15 mouse cellular contexts compared by ENCODE assay signal in the genomic region with DNA sequence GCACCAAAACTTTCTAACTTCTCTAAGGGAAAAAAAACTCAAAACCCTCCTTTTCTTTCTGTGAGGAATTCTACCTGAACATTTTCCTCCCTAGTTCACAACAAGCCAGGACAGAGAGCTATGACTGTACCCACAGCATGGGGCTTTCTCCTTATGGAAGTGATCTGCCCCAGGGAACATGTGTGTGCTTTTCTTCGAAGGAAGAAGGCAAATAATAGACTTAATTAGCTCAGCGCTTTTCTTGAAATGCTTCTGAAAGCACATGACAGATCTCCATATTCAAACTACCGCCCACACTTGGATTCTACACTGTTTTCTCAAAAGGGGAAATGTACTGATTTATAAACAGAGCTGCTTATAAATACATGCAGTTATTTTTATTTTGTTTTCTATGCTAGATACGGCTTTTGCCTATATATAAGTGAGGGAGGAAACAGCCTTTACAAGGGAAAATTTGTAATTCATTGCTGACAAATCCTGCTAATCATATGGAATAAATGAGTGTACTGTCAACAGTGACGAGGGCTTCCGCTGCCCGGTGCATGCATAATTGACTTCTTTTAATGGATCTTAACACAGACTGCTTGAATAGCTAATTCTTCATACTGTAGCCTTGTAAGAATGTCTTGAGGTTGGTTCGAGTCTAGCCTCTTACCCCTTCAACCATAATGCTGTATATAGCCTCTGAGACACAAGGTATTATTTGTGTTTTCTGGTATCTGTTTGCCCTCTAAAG.
"Had no signal": no experiment of that assay in that cellular context is flagged by ENCODE, and none has a peak within 500 bp of the region (broad histone marks: within the 10 kb centered on the region; RNA-seq: fewer than 3 reads in every experiment).

No protein-coding gene starts in this region.

- H3K4me3 ChIP-seq: left cerebral cortex, adult 2 months; limb, embryonic 15.5 days; liver, embryonic 13.5 days; lung, embryonic 15.5 days; midbrain, embryonic 12.5 days; neural tube, embryonic 12.5 days; stomach, embryonic 15.5 days had no signal

- H3K27ac ChIP-seq: left cerebral cortex, adult 2 months; limb, embryonic 15.5 days; liver, embryonic 13.5 days; lung, embryonic 15.5 days; macrophage; midbrain, embryonic 12.5 days; neural tube, embryonic 12.5 days; stomach, embryonic 15.5 days had no signal

- H3K27me3 ChIP-seq: limb, embryonic 15.5 days; liver, embryonic 13.5 days; lung, embryonic 15.5 days; midbrain, embryonic 12.5 days; neural tube, embryonic 12.5 days; stomach, embryonic 15.5 days had no signal

- DNase-seq: kidney, adult 2 months; kidney, postnatal 14 days; liver, embryonic 13.5 days; liver, postnatal 0 days; lung, postnatal 14 days; right cerebral cortex, postnatal 14 days; thymus, postnatal 36 days had no signal

- H3K9me3 ChIP-seq: limb, embryonic 15.5 days; liver, embryonic 13.5 days; lung, embryonic 15.5 days; midbrain, embryonic 12.5 days; neural tube, embryonic 12.5 days; stomach, embryonic 15.5 days had no signal

- H3K4me2 ChIP-seq: limb, embryonic 15.5 days; liver, embryonic 13.5 days; lung, embryonic 15.5 days; midbrain, embryonic 12.5 days; neural tube, embryonic 12.5 days; stomach, embryonic 15.5 days had no signal

- H3K4me1 ChIP-seq: limb, embryonic 15.5 days; liver, embryonic 13.5 days; lung, embryonic 15.5 days; neural tube, embryonic 12.5 days; stomach, embryonic 15.5 days had no signal

- ATAC-seq: intestine, embryonic 16.5 days; liver, postnatal 0 days had no signal

- H3K36me3 ChIP-seq: limb, embryonic 15.5 days; liver, embryonic 13.5 days; lung, embryonic 15.5 days; midbrain, embryonic 12.5 days; neural tube, embryonic 12.5 days; stomach, embryonic 15.5 days had no signal

- H3K9ac ChIP-seq: limb, embryonic 15.5 days; liver, embryonic 13.5 days; liver, postnatal 0 days; lung, embryonic 15.5 days; midbrain, embryonic 12.5 days; neural tube, embryonic 12.5 days; stomach, embryonic 15.5 days had no signal
